10 mouse cellular contexts compared by ENCODE assay signal in genomic region chr2:124740848-124741247, GRCm38 (mm10).
DNase-seq lines count a peak whose midpoint lies in the region; ATAC-seq and TF ChIP-seq lines count a peak whose summit lies in the region.
"Had no signal": no experiment of that assay in that cellular context is flagged by ENCODE, and none has a peak within 500 bp of the region (broad histone marks: within the 10 kb centered on the region; RNA-seq: fewer than 3 reads in every experiment).

No protein-coding gene starts in this region.

- no peak for TF ChIP-seq CTCF in bone marrow, adult 2 months (IDR thresholded peaks at IDR 0.05; ENCODE audit: control insufficient read depth, insufficient read depth, low read length)

- H3K9me3 ChIP-seq in embryonic facial prominence, embryonic 14.5 days (ENCODE audit: control insufficient read depth, low read length): no peaks in the 10 kb centered on the region
- H3K9me3 ChIP-seq: hindbrain, embryonic 15.5 days had no signal

- peak overlapping the region; percentile 31 for H3K4me2 ChIP-seq in embryonic facial prominence, embryonic 14.5 days (ENCODE audit: low read depth, low read length)
- H3K4me2 ChIP-seq: hindbrain, embryonic 15.5 days had no signal

- H3K4me1 ChIP-seq in bone marrow, adult 2 months (ENCODE audit: control insufficient read depth, insufficient read depth, low read length): no peaks in the 10 kb centered on the region; the same call in 1 of the 2 replicates
- H3K4me1 ChIP-seq in embryonic facial prominence, embryonic 14.5 days (ENCODE audit: control insufficient read depth, insufficient read depth, low read length): peaks cover 3% of the 10 kb centered on the region; the same call in 1 of the 2 replicates

- no peak for TF ChIP-seq POLR2A in bone marrow, adult 2 months (IDR thresholded peaks at IDR 0.05; ENCODE audit: borderline replicate concordance, control insufficient read depth, low read depth, low read length)

- no peak overlapping the region for H3K4me3 ChIP-seq in bone marrow, adult 2 months (replicated peaks; ENCODE audit: control insufficient read depth, low read depth, low read length)
- no peak overlapping the region for H3K4me3 ChIP-seq in embryonic facial prominence, embryonic 14.5 days (ENCODE audit: low read depth, low read length)
- H3K4me3 ChIP-seq: hindbrain, embryonic 15.5 days had no signal

- H3K27ac ChIP-seq in bone marrow, adult 2 months (ENCODE audit: control insufficient read depth, insufficient read depth, low read depth, low read length, poor library complexity): peak overlapping the region; percentile 30; the same call in 1 of the 2 replicates
- peak overlapping the region; percentile 36; the same call in 1 of the 2 replicates for H3K27ac ChIP-seq in embryonic facial prominence, embryonic 14.5 days (replicated peaks; ENCODE audit: low read depth, low read length)
- H3K27ac ChIP-seq: hindbrain, embryonic 15.5 days had no signal

- ATAC-seq in embryonic facial prominence, embryonic 14.5 days (ENCODE audit: low read depth): 0 out of 2 replicates have a peak, but pooled peaks have one; percentile 22
- ATAC-seq in hematopoietic stem cell, adult 5-6 weeks (replicated peaks in 1 of 2; ENCODE audit: insufficient read depth in 1 of 2, low FRiP score in 2 of 2, low TSS enrichment in 1 of 2, low read depth in 1 of 2, poor library complexity in 2 of 2, severe bottlenecking in 2 of 2): peak; percentile 26 to 44; a peak in 1 of 4 replicates
- no peak for ATAC-seq in megakaryocyte-erythroid progenitor cell, adult 5-6 weeks (replicated peaks; ENCODE audit: low FRiP score, low TSS enrichment, poor library complexity, severe bottlenecking)

- no peaks in the 10 kb centered on the region for H3K27me3 ChIP-seq in embryonic facial prominence, embryonic 14.5 days (replicated peaks; ENCODE audit: control insufficient read depth, insufficient read depth, low read length)
- H3K27me3 ChIP-seq: hindbrain, embryonic 15.5 days had no signal

- WGBS in bone marrow, adult 2 months: 5% methylated on average over 13 of the region's 13 CpGs
- 35% methylated on average over 13 of the region's 13 CpGs for WGBS in embryonic facial prominence, embryonic 14.5 days

- DNase-seq in kidney, adult 9 months: peak; percentile 10
- DNase-seq in kidney, adult 11 months: no peak
- peak; percentile 54 for DNase-seq in embryonic facial prominence, embryonic 14.5 days (ENCODE audit: low spot score)
- no peak for DNase-seq in cerebellum, postnatal 10 days
- DNase-seq in embryo, embryonic 10 days (ENCODE audit: low spot score): no peak
- DNase-seq: lung, adult 18-20 months had no signal

- H3K9ac ChIP-seq in embryonic facial prominence, embryonic 14.5 days (ENCODE audit: low read depth, low read length): no peak overlapping the region
- H3K9ac ChIP-seq: hindbrain, embryonic 15.5 days had no signal

- H3K36me3 ChIP-seq in embryonic facial prominence, embryonic 14.5 days (ENCODE audit: control insufficient read depth, insufficient read depth, low read length): no peaks in the 10 kb centered on the region
- H3K36me3 ChIP-seq: hindbrain, embryonic 15.5 days had no signal

Comparison
In these comparisons a context has a peak if more than half of its experiments do, and no peak if none do; other contexts are left out.
1. DNase-seq: peak in kidney, adult 9 months (single experiment) and embryonic facial prominence, embryonic 14.5 days (single experiment); none in kidney, adult 11 months (single experiment), cerebellum, postnatal 10 days (0 of 2) and embryo, embryonic 10 days (single experiment).